Mouse (Mus musculus) stomach, postnatal 0 days (tissue): ENCODE data around the gene Thsd4.

Source experiments
- CTCF ChIP-seq: IDR thresholded peaks from 2 replicates; pipeline ENCODE4 v1.5.1; 2016; ENCODE audit warnings: antibody characterized with exemption, low read depth, mild to moderate bottlenecking, moderate library complexity
- EP300 ChIP-seq: optimal IDR thresholded peaks from 2 replicates; pipeline ENCODE3; 2016; ENCODE audit warnings: antibody characterized with exemption

- TF ChIP-seq CTCF (no peak), EP300 (no peak)
Observed at GRCm38 (mm10) chr9:60226155-60226554, 295.7 kb downstream of the Thsd4 start.
